Comparison of ENCODE assay signal across 9 mouse cellular contexts in the genomic region with DNA sequence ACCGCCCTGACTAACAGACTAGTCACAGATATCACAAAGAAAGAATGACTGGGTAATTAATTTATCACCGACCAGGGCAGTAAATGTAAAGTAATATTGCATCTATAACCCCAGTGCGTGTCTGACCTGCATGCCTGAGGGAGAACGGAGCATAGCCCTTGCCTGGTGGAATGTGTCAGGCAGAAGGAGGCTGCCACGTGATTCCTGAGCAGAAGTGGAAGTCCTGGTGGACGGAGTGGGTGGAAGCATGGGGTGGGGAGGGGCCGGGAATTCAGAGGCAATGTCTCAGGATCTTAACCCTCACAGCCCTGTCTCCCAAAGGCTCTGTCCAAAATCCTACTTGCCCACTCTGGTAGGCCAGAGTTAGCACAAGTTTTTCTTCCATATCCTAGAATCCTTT. TPM values are rescaled to one million over a fixed set of nuclear protein-coding genes. Genes with fewer than 3 reads are reported as not detected.
DNase-seq lines count a peak whose midpoint lies in the region; ATAC-seq lines count a peak whose summit lies in the region.
"Had no signal": no experiment of that assay in that cellular context is flagged by ENCODE, and none has a peak within 500 bp of the region (broad histone marks: within the 10 kb centered on the region; RNA-seq: fewer than 3 reads in every experiment).

No protein-coding gene starts in this region.

- H3K36me3 ChIP-seq in forebrain, embryonic 10.5 days (replicated peaks), result no peaks in the 10 kb centered on the region
- H3K36me3 ChIP-seq in forebrain, embryonic 16.5 days (ENCODE audit: control insufficient read depth, insufficient read depth), result no peaks in the 10 kb centered on the region
- H3K36me3 ChIP-seq in kidney, embryonic 16.5 days (ENCODE audit: insufficient read depth, low read length), result no peaks in the 10 kb centered on the region
- H3K36me3 ChIP-seq: midbrain, embryonic 13.5 days had no signal

- peaks cover 100% of the 10 kb centered on the region for H3K27me3 ChIP-seq in forebrain, embryonic 10.5 days (ENCODE audit: poor library complexity, severe bottlenecking)
- H3K27me3 ChIP-seq in forebrain, embryonic 16.5 days (replicated peaks; ENCODE audit: control insufficient read depth, insufficient read depth, low read length), result peaks cover 13% of the 10 kb centered on the region
- H3K27me3 ChIP-seq in kidney, embryonic 16.5 days (ENCODE audit: insufficient read depth, low read length), result peaks cover 11% of the 10 kb centered on the region

- no peak; the same call in 1 of the 2 replicates for ATAC-seq in forebrain, embryonic 16.5 days
- ATAC-seq in kidney, embryonic 16.5 days (ENCODE audit: low FRiP score, low TSS enrichment), result peak; percentile 81

- H3K4me1 ChIP-seq in forebrain, embryonic 10.5 days, result peaks cover 73% of the 10 kb centered on the region
- peaks cover 47% of the 10 kb centered on the region for H3K4me1 ChIP-seq in forebrain, embryonic 16.5 days (replicated peaks; ENCODE audit: control insufficient read depth, insufficient read depth, low read length)
- H3K4me1 ChIP-seq in kidney, embryonic 16.5 days (ENCODE audit: insufficient read depth, low read length), result peaks cover 56% of the 10 kb centered on the region

- no peaks in the 10 kb centered on the region for H3K9me3 ChIP-seq in forebrain, embryonic 10.5 days
- H3K9me3 ChIP-seq in forebrain, embryonic 16.5 days (ENCODE audit: control insufficient read depth, low read length), result no peaks in the 10 kb centered on the region
- H3K9me3 ChIP-seq in kidney, embryonic 16.5 days (ENCODE audit: low read length), result no peaks in the 10 kb centered on the region
- H3K9me3 ChIP-seq: midbrain, embryonic 13.5 days had no signal

- H3K9ac ChIP-seq in forebrain, embryonic 16.5 days (replicated peaks; ENCODE audit: low read depth, low read length), result no peak overlapping the region
- no peak overlapping the region for H3K9ac ChIP-seq in kidney, embryonic 16.5 days (replicated peaks; ENCODE audit: low read length)
- H3K9ac ChIP-seq: midbrain, embryonic 13.5 days had no signal

- DNase-seq in forebrain, embryonic 10.5 days (ENCODE audit: extremely low spot score, low spot score), result no peak
- DNase-seq in forelimb bud, embryonic 11.5 days (ENCODE audit: low read depth, low spot score), result peak; percentile 68
- DNase-seq in lung, postnatal 25 days (ENCODE audit: low spot score), result peak; percentile 43
- no peak for DNase-seq in spleen, adult 18-20 months
- DNase-seq in layer of hippocampus, postnatal 25 days (ENCODE audit: extremely low spot score in 1 of 2, low spot score in 1 of 2), result no peak
- no peak for DNase-seq in layer of hippocampus, adult 9-11 months

- H3K27ac ChIP-seq in forebrain, embryonic 10.5 days, result peak overlapping the region; percentile 79
- no peak overlapping the region for H3K27ac ChIP-seq in forebrain, embryonic 16.5 days (ENCODE audit: low read length)
- H3K27ac ChIP-seq in kidney, embryonic 16.5 days (ENCODE audit: low read length), result peak overlapping the region; percentile 77
- H3K27ac ChIP-seq: midbrain, embryonic 13.5 days had no signal

- 42% methylated on average over 7 of the region's 7 CpGs for WGBS in forebrain, embryonic 10.5 days
- 41% methylated on average over 7 of the region's 7 CpGs for WGBS in forebrain, embryonic 16.5 days
- 11% methylated on average over 7 of the region's 7 CpGs for WGBS in kidney, embryonic 16.5 days

- no peak overlapping the region for H3K4me2 ChIP-seq in forebrain, embryonic 16.5 days (ENCODE audit: low read length)
- peak overlapping the region; percentile 12; the same call in 1 of the 2 replicates for H3K4me2 ChIP-seq in kidney, embryonic 16.5 days (replicated peaks; ENCODE audit: low read depth, low read length)
- H3K4me2 ChIP-seq: midbrain, embryonic 13.5 days had no signal

- no peak overlapping the region for H3K4me3 ChIP-seq in forebrain, embryonic 10.5 days
- no peak overlapping the region for H3K4me3 ChIP-seq in forebrain, embryonic 16.5 days (replicated peaks; ENCODE audit: low read length)
- no peak overlapping the region for H3K4me3 ChIP-seq in kidney, embryonic 16.5 days (ENCODE audit: low read length)
- H3K4me3 ChIP-seq: midbrain, embryonic 13.5 days had no signal

RNA-seq across cellular contexts. Expression of gene Abca4, which starts 3.2 kb away (rescaled TPM):
- 1.7 and 2.1 TPM in 2 replicates for polyA plus RNA-seq in forebrain, embryonic 10.5 days (2016; fragmentation: Nextera tagmentation; extraction: Ambion mirVana)
- 0.70 and 0.87 TPM in 2 replicates for polyA plus RNA-seq in forebrain, embryonic 16.5 days (2015; fragmentation: Nextera tagmentation; extraction: Ambion mirVana)
- 0.73 and 1.4 TPM in 2 replicates for polyA plus RNA-seq in kidney, embryonic 16.5 days (2015; fragmentation: Nextera tagmentation; extraction: Ambion mirVana)
- total RNA-seq in layer of hippocampus, postnatal 25 days (2021), result 1 to 10 TPM in 1 of 2 experiments, under 1 TPM in 1; 0.98 to 2.3 TPM

Comparison
In these comparisons a context has a peak if more than half of its experiments do, and no peak if none do; other contexts are left out.
1. DNase-seq: peak in forelimb bud, embryonic 11.5 days (single experiment) and lung, postnatal 25 days (single experiment); none in forebrain, embryonic 10.5 days (single experiment), spleen, adult 18-20 months (0 of 2), layer of hippocampus, postnatal 25 days (0 of 2) and layer of hippocampus, adult 9-11 months (single experiment).